Mouse (Mus musculus) T-helper 1 cell (primary cell): Measurements from ENCODE around the gene Mapkapk3.

ENCODE experiments used
- in situ Hi-C: fragments of 300-600 bp; cut with MboI, MseI; formaldehyde crosslinking; loops from one replicate; pipeline ENCODE4 v1.15.1; 2025; ENCODE audit warnings: high pct_unique_total_duplicates

The Mapkapk3 gene

DNA sequence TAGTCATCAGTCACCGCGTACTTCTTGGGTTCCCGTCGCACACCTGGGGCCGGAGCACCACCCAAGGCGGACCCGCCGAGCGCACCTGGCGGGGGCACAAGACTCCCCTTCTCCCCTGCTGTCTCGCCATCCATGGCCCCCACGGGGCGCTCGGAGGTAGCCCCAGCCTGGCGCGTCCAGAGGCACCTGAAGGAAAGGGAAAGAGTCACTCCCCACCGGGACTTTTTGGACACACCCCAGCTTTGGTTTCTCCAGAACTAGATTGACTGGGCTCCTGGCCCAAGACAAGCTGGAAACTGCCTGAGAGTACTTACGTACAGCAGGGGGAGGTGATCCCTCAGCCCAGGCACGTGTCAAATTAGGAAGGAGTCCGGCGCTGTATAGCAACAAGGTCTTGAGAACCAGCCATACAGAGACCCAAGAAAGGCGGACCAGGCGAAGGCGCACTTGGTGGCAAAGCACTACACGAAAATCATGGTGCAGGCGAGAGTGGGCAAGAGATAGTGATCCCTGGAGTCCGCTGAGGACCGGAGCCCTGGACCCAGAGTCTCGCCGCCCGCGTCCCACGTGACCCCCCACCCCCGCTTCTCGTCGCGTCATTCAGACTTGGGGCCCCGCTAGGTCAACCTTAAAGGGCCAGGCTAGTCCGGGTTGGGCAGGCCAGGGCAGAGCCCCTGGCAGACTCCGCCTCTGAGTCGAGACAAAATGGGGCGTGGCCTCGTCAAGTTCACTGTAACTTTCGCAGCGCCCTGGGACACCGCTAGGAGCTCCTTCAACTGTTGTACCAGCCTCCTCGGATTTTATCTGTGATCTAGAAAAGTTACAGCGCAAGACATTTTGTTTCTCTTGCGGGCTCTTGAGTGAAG, at the start of gene Mapkapk3:
TSS of gene Mapkapk3 (minus strand) at position 667 of the 866 bp plus-strand sequence.
- in situ Hi-C loops = loop anchor here (5.0 to 10.0 kb wide), 4 partner anchors 42 to 397 kb away; partner anchors contain the start of genes Manf and Tmem115

DNA sequence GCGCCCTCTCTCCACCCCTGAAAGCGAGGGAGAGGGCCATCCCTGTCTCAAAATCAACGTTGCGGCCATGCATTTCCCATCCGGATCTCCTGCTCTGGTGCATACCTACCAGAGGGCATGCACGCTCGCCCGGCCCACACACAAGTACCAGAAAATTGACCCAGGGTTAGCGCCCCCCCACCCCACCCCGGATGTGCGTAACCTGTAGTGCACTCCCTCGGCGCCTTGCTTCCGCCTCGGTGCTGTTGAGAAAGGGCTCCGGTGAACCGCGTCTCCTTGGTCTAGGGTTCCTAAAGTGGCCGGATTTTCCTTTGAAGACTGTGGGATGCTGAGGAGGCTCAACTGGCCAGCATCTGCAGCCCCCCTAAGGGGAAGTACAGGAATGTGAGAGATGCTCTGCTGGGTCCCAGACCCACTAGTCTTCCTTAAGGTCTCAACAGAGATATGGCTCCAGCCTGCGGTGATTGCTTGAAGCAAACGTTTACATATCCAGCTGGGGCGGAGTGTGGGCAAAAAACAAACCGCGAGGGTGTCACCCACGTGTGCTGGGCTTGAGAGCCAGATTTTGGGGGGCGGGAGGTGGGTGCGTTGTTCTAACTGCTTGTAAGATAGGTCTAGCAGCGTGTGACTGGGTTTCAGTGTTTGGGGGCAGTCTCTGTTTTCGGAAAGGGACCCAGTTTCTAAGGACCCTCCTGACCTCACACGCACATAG, 48.7 kb upstream of the Mapkapk3 start, which contains the start of gene Hemk1:
TSS of gene Hemk1 (minus strand) at position 179 of the 712 bp plus-strand sequence.
- in situ Hi-C loops = loop anchor here (5.0 to 25.0 kb wide), 2 partner anchors 91 to 1724 kb away; partner anchors contain the start of genes Atrip and Trex1

DNA sequence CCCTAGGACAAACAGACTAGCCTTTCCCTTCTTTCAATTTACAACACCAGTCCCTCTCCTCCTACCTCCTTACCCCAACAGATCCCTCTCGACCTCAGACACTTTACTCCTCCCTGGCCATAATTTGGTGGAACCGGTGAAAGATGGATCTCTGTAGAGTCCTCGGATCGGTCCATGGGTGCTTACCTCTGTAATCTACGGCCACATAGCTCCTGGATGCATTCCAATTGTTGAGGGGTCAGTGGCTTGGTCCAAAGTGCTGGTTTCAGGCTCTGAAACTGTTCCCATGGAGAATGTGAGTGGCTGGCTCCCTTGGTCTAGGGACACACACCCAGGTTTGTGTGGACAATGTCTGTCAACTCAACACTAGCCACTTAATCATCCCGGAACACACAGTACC, 46.7 kb upstream of the Mapkapk3 start:
- in situ Hi-C loops = loop anchor here (5.0 to 25.0 kb wide), 2 partner anchors 89 to 1726 kb away; partner anchors contain the start of genes Atrip and Trex1

- in situ Hi-C loops = loop anchor here (5.0 to 25.0 kb wide), 2 partner anchors 89 to 1726 kb away; partner anchors contain the start of genes Atrip and Trex1
Observed at GRCm38 (mm10) chr9:107335909-107336308, 46.2 kb upstream of the Mapkapk3 start.

DNA sequence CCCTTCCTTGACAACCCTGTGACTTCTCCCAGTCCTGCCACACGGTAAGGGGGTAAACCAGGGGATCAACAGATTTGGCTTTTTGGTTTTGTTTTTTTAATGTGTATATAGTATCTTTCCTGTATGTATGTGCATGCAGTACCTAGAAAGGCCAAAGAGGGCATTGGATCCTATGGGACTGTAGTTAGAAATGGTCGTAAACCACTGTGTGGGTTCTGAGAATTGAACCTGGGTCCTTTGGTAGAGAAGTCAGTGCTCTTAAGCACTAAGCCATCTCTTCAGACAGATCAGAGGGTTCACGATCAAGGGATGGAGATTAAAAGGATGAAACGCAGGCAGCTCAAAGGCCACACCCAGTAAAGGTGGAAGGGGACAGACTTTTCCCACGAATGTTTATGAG, 45.4 kb upstream of the Mapkapk3 start:
- in situ Hi-C loops = loop anchor here (5.0 to 25.0 kb wide), 2 partner anchors 88 to 1727 kb away; partner anchors contain the start of genes Atrip and Trex1

DNA sequence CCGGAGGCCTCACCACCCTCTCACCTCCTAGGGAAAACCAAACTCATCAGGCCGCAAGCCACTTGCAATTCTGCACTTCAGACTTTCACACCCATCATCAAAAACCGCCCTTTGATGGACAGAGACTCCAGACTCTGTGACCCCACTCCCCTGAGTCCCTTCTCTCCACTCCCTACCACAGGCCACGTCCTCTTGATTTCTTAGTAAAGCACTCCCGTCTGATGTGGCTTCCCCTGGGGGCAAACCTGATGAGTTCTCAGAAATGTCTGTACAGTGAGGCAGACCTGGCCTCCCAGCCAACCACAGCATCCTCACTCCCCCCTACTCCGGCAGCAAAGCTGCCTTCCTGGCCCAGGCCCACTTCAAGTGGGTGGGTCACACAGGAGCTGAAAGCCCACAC, 44.7 kb upstream of the Mapkapk3 start:
- in situ Hi-C loops = loop anchor here (5.0 to 25.0 kb wide), 2 partner anchors 37 to 1728 kb away; partner anchors contain the start of genes Atrip, Cish and Trex1

- in situ Hi-C loops = loop anchor here (5.0 to 25.0 kb wide), 2 partner anchors 36 to 1729 kb away; partner anchors contain the start of genes Atrip, Cish and Trex1
Observed at GRCm38 (mm10) chr9:107333686-107334085, 44.0 kb upstream of the Mapkapk3 start.

DNA sequence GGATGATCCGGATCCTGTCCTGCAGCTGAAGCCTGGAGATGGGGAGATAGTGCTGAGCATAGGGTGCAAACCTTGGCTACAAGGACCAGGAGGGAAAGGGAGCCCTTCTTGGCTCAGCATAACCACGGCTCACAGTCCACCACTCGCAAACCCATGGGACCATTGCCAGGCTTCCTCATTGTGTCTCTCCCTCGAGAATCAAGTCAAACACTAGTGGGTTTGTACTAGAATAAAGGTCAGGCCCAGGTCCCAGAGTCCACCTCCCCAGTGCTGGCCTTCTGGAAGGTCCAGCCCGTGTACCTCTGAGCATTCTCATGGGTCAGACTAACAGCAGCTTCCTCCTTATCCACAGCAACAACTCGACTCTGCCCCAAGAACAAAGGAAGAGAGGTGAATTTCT, 41.1 kb upstream of the Mapkapk3 start:
- in situ Hi-C loops = loop anchor here (5.0 to 25.0 kb wide), 2 partner anchors 33 to 1732 kb away; partner anchors contain the start of genes Atrip, Cish and Trex1

DNA sequence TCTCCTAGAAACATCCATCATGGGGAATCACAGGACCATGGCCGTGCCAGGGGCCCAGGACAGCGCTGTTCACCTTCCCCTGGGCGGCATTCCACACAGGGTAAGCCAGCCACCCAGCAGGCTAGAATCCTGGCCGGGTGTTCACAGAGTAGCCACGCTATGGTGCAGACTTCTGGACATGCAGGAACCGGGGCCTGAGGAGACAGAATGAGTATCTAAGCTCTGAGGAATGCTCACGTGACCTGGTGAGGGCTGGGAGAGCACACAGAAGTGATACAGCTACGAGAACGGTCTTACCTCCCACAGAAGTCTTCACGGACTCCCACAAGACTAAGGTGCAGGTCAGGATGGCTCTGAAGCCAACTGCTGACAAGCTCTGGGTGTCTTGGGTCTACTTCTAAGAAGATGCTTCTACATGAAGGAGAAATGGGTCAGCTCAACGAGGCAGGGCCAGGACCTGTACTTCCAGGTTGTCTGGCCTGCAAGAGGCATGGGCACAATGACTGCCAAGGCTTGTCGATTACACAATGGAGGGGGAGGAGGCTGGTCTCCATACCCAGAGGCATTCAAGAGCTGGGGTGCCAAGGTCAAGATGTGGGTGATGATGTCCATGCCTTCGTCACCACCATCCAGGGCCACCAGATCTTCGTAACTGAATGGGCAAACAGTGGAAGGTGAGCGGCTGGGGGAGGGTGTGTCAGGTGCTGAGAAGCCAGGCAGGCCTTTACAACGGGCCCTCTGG, 38.4 kb upstream of the Mapkapk3 start:
- in situ Hi-C loops = loop anchor here (25.0 kb wide), 1 partner anchor 1734 kb away; the partner anchor contains the start of genes Atrip and Trex1

DNA sequence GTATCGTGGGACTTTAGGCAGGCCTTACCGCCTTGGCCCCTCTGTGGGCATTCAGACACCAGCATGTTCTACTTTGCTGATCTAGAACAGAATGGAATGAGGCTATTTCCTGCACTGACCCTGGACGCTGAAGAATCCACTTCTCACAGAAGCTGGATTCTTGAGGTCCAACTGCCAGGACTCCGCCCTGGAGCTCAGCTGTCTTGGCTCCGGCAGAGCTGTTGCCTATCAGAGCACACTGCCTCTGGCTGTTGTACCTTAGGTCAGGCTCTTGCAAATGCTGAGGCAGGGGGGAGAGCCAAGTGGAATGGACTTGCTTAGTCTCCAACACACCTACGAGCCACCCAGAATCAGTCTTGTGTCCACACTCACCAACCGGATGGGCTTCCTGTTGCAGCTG, 36.2 kb upstream of the Mapkapk3 start:
- in situ Hi-C loops = loop anchor here (25.0 kb wide), 1 partner anchor 1736 kb away; the partner anchor contains the start of genes Atrip and Trex1

GRCm38 (mm10) chr9:107324799-107325561, 35.3 kb upstream of the Mapkapk3 start:
- in situ Hi-C loops = loop anchor here (25.0 kb wide), 1 partner anchor 1737 kb away; the partner anchor contains the start of genes Atrip and Trex1

- in situ Hi-C loops = no loop called here
Observed at GRCm38 (mm10) chr9:107323558-107323957, 33.9 kb upstream of the Mapkapk3 start.

- in situ Hi-C loops = no loop called here
Observed at GRCm38 (mm10) chr9:107322461-107323050, 32.9 kb upstream of the Mapkapk3 start.

DNA sequence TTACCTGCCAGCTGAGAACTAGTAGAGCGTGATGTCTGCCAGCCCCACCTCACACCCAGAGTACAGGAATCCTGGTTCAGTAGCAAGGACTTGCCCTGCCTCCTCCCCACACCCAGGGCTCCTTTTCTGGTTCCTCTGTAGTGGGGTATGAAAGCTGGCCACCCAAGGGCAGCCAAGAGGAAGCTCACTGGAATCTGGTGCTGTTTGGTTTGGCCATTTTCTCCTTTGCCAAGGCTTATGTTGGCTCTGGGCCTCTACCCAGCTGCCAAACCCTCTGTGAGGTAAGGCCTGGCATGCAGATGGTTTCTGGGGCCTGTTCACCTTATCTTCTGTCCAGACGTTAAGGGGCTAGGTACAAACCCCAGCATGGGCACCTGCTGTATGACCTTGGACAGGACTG, 26.1 kb upstream of the Mapkapk3 start:
- in situ Hi-C loops = no loop called here

DNA sequence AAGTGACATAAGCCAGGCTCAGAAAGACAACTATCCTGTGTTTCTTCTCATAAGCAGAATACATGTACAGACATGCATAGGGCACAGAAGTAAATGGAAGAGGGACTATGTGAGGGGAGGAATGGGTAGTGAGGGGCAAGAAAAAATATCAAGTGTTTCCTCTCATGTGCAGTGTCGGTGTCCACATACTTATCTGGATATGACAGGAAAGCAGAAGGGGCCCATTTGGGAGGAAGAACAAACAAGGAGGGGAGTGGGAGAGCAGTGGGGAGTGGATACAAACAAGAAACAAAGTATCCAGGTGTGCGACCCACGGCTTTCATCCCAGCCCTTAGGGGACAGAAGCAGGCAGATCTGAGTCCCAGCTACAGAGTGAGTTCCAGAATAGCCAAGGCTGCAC, 24.2 kb upstream of the Mapkapk3 start:
- in situ Hi-C loops = no loop called here

DNA sequence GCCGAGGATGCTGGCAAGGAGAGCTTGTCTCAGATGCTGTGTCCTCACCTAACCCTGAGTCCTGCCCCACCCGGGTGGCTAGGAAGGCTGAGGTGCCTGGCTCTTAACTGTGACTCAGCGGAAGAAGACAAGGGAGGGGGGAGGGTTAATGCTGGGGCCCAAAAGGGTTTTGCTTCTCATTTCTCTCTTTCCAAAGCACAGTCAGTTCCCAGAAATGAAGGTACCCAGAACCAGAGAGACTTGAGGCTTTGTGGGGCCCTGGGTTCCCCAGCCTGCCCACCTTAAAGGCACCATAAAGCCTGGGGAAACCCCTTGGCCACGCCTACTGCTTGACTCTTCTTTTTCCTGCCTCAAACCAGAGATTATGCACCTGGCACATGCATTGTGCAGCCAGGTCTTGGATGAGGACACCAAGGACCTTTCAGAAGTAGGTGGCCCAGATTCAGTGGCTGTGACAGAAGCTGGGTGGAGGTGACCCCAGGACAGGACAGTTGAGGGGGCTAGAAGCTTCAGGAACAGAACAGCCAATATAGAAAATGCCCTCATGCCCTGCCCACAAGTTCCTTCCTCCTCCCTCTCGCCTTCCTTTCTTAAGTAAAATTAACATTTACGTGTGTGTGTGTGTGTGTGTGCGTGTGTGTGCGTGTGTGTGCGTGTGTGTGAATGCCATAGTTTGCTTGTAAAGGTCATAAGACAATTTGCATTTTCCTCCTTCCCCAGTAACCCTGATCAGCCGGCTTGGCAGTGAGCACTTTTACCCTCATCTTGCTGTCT, 23.3 kb upstream of the Mapkapk3 start:
- in situ Hi-C loops = no loop called here

DNA sequence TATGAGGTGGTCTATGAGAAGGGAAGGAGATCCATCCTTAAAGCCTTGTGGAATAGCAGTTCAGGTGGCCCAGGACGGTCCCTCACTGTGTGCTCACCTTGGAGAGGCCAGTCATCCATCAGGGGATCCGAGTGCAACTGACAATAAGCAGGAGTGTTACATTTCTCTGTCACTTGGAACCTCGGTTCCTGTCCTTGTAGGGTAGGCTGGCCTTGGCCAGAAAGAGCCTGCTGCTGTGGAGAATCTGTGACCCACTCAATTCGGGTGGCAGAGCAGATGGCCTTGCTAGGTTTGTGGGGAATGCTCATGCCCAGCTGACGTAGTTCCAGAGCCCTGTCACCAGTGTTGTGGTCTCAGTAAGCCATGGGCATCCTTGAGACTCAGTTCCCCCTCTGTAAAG, 19.9 kb upstream of the Mapkapk3 start:
- in situ Hi-C loops = loop anchor here (10.0 kb wide), 1 partner anchor 1115 kb away; the partner anchor contains the start of gene Ppm1m

GRCm38 (mm10) chr9:107309171-107309570, 19.5 kb upstream of the Mapkapk3 start:
- in situ Hi-C loops = loop anchor here (10.0 kb wide), 1 partner anchor 1114 kb away; the partner anchor contains the start of gene Ppm1m
